Mouse (Mus musculus): ENCODE measurements at regions not wholly inside any gene's neighbourhood (a gene's known extent, or its start where the extent isn't known, plus 50 kb on each side); places are given as distances from the start of the nearest gene placed in this dataset.
A peak's percentile ranks its signal among the peaks of the same experiment; 100 is the strongest.
"Not testable (repeated sequence)": the region's sequence is repeated elsewhere in the genome, so short reads cannot be mapped to it uniquely, and the experiment has no call there.

GRCm38 (mm10) chr4:31268825-31269495, 694.9 kb upstream of the Map3k7 start:
- DNase-seq, result no peak

DNA sequence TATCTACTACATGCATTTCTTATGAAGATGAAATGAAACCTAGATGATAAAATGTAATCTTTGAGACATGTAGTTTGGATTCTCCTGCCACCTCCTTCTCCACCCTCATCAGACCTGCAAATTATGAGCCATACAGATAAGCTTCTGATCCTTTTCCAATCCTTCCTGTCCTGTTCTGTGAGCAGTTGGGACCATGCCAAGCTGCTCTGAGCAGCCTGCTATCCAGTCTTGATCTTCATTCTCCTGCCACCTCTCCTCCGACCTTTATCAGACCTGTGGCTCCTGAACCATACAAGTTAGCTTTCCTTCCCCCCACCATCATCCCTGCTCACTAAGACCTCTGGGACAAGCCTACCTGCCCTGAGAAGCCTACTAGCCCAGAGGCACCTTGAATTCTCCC, 689.8 kb upstream of the Map3k7 start:
- DNase-seq, result no peak

DNA sequence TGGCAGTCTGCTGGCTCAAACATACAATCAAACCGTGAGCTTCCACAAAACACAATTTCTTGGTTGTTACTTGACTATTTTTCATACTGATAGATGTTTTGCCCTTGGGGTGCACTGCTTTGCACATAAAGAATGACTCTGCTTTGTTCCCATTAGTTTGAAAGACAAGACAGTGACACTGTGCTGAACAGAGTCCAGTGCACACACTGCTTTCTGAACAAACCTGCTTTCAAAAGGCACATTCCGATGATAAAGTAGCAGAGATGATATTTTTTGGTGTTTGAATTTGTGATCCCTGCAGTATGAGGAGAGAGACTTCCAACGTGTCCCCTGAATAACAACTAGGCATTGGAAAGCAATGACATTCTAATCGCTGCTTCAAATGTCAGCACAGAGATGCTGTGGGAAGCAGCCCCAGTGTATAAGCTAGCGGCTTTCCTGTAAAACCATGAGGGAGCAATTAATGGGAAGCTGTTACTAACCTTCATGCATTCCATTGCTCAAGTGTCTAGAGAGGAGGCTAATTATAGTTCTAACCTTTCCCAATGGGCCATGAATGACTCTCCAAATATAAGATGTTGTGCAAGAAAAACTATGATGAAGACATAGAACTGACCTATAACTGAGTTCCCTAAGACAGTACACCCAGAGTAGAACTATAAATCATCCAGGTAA, 673.5 kb upstream of the Map3k7 start:
- DNase-seq, result no peak

DNA sequence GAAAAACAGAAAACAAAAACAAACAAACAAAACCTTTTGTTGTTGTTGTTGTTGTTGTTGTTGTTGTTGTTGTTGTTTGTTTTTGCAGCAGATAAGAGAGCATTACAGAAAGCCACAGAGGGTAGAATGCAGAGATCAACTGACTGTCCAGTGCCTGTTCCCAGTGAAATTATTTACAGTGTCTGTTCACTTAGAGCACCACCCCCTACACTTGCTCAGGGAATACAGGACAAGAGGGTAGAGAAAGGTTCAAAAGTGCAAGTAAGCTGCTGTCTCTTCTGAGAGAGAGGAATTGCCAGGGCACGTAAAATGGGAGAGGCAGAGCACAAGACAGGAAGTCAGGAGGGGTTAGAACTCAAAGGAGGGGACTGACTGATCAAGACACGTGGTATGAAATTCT, 670.1 kb upstream of the Map3k7 start:
- DNase-seq, result no peak

DNA sequence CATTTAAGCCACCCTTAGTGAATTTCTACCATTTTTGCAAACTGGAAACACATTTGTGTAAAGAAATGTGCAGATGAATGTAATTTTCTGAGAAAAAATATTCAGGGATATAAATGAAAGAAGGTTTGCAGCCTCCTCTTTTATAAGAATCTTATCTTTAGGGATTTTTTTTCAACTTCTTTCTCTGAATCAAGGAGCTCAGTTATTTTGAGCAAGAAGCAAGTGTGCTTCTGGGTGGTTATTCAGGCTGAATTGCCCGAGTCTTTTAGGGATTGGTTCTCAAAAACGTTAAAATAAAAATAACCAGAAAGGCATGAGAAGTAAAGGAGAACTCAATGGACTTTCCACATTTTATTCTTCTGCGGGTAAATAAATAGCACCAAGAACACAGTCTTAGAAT, 666.0 kb upstream of the Map3k7 start:
- DNase-seq, result no peak

DNA sequence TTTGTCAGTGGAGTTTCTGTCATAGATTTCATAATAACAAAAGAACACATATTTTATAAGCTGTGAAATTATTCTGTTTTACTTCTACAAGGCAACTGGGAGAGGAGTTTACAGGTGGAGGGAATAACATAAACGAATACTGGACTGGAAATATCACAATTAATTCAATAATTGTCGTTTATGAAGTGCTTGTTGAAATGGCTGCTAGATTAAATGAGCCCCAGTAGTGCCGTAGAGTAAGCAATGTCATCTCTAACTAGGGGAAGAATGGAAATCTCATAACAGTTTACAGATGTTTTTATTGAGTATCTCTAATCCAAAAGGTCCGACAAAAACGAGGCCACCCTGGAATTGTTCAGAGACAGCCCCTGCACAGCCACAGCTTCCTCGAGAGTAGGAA, 644.6 kb upstream of the Map3k7 start:
- DNase-seq, result no peak

DNA sequence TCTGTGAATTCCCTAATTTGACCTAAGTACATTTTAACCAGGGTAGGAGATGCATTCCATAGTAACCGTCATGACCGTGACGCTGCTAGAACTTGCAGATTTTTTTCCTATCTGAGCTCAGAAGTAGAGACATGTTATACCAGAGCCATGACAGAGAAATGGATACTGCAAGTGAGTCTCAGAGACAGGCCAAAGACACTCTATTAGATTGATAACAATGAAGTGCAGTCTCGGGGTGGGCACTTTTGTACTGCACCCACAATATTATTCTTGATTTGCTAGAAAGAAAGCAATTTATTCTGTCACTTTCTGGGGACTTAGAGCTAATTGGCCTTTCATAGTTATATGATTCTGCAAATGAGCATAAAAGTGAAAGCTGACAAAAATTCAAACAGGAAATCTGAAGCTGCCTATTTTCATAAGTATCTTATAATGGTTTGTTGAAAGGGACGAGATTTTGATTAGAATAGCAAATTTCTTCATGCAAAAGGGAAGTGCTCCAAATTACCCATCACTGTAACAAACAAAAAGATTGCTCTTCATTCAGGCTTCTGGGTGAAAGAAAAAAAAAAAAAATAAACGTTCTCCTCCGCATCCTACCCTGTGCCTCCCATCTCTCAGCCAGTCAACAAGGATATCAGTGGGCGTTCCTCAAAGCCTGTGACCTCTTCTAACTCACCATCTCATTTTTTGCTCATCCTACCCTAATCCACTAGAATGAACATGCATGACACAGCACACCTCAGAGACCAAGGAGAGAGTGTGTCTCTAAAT, 643.0 kb upstream of the Map3k7 start:
- DNase-seq, result no peak

- peak; percentile 23 for DNase-seq
Measured at GRCm38 (mm10) chr4:31323816-31324215, 640.1 kb upstream of the Map3k7 start.

- no peak for DNase-seq
Measured at GRCm38 (mm10) chr4:31328798-31329197, 635.1 kb upstream of the Map3k7 start.

DNA sequence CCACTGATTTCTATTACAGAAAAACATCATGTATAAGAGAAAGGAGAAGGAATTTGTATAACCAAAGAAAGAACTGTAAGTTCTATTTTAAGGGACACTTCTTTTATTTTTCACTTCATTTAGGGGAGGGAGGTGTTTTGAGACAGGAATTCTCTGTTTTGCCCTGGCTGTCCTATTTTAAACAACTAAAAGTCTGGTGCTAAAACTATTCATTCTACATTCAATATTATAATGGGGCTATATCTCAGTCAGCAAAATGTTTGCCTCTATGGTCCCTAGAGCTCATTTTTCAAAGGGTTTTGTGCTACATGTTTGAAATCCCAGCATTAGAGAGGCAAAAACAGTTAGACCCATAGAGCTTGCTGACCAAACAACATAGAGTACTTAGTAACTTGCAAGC, 632.8 kb upstream of the Map3k7 start:
- DNase-seq, result no peak

GRCm38 (mm10) chr4:31335686-31336085, 628.2 kb upstream of the Map3k7 start:
- DNase-seq, result no peak

DNA sequence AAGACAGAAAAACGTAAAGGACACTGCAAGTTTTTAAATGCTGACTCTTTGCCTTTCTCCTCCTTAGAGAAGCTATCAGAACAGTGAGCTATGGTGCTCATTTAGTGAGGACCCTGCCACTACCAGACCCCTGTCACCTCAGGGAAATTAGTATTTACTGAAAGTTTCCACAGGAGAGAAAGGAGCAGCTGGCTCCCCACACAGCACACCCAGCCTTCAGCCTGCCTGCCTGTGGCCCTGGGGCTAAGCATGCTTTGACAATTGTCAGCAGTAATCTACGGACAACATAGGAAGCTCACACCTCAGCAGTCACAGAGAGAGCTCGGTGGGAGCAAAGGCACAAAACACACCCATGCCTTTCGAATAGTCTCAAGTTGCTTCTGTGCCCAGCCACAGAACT, 625.9 kb upstream of the Map3k7 start:
- no peak for DNase-seq

DNA sequence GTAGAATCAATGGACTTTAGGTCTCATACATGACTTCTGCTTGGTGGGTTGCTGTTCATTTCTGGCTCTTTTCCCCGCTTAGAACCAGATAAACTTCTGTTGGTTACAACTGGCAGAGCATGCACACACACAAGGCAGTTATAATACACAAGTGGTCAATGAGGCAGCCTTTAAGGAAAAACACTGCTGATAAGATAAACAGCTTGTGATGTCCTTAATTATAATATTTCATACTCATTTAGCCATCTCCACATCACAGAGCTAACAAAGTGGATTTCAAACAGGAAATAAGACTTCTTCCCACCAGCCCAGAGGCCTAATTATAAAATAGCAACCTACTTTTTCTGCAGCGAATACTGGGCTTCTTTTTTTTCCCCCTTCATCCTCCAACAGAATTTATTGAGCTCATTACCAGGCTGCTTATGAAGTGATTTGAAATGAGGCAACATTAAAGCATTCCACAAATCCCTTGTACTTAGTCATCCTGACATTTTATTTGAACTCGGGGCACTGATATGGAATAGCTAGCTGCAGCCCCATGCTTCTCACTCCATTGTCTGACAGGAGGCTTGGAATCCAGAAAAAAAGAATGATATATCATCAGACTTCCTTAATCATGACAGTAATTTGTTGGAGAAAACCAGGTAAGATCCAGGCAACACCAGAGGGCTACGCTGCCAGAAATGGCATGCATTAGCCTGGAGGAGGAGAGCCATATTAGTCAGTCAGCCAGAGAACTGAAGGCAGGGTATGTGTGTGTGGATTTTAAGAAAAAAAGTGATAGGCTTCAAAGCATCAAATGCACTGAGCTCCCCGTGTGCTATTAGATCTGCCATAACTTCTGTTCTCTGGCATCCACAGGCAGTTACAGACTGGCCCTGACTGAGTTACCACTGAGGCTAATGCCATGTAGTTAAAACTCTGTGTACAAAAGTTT, 620.3 kb upstream of the Map3k7 start:
- no peak for DNase-seq

DNA sequence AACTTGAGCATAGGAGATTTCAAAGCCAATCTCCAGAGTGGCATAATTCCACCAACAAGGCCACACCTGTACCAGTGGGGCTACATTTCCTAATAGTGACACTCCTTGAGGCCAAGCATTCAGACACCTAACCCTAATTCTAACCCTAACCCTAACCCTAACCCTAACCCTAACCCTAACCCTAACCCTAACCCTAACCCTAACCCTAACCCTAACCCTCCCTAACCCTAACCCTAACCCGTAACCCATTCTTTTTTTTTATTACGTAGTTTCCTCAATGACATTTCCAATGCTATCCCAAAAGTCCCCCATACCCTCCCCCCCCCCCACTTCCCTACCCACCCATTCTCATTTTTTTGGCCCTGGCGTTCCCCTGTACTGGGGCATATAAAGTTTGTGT, 609.9 kb upstream of the Map3k7 start:
- DNase-seq, result not testable (repeated sequence)

GRCm38 (mm10) chr4:31354953-31355352, 608.9 kb upstream of the Map3k7 start:
- no peak for DNase-seq

DNA sequence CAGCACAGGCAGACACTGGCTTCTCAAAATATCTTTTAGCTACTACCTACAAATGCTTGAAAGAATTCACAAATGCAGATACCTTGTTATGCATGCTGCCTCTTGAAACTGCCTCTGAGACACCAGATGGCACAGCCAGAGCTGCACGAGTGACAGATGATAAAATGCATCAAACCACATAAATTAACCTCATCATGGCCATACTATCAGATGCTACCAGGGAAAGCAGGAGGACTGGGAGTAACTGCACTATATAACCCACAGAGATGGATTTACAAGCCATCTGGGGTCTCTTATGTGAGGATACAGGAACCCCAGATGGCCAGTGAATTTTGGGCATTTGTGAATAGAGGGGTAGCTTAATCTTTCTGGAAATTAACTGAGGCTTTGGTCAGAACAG, 597.7 kb upstream of the Map3k7 start:
- DNase-seq, result no peak

DNA sequence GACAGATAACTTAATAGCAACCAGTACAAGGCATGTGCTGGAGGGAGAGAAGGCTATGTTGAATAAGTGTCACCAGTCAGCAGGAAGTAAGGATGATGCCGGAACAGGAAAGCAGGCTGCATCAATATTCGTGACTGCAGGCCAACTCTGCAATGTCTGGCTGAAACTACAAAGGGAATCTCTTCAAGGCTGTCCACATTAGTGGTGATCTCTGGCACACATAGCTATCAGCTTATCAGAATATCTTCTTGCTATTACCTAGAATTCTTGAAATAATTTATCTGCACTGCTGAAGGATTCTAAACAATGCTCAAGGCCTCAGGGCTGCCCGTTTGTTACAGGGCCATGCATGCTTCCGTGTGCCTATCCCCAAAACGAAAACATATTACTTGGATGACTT, 596.9 kb upstream of the Map3k7 start:
- peak; percentile 28 for DNase-seq

GRCm38 (mm10) chr4:31370062-31370461, 593.8 kb upstream of the Map3k7 start:
- DNase-seq, result no peak

- DNase-seq, result no peak
Measured at GRCm38 (mm10) chr4:31381069-31381969, 582.6 kb upstream of the Map3k7 start.

DNA sequence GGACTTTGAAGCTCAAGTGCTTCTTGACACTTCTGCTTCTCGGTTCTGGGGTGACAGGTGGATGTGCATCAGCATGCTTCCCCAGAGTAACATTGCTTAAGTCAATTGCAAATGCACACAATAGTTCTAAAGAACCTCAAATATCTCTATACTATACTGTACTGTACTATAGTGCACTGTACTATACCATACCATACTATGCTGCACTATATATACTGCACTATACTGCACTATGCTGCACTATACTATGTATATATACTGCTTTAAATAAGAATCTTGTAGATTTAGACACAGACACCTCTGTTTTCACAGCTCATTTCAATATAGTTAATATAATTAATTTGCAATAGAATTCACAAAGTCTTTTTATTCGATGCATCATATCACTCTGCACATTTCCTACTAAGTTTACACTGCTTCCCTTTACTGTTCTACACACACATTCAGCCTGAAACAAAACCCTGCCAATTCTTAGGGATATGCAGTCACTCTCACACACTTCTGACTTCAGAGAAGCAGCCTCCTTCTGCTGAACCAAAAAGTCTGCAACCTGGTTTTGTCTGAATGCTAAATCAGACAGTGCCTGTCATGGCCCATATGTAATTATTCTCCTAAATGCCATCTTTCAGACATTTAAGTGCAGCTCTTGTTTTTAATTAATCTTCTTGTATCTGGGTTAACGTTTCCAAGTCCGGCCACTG, 570.8 kb upstream of the Map3k7 start:
- no peak for DNase-seq

- no peak for DNase-seq
Measured at GRCm38 (mm10) chr4:31395538-31395937, 568.4 kb upstream of the Map3k7 start.
